Mouse (Mus musculus) retina, postnatal 7 days (tissue): Measurements from ENCODE around the gene Car6.
A peak's percentile ranks its signal among the peaks of the same experiment; 100 is the strongest.

ENCODE experiments used
- DNase-seq: peaks from one replicate; pipeline ENCODE4 v3.0.0-alpha.2; 2012; ENCODE audit warnings: low read depth, low spot score

Car6 gene

GRCm38 (mm10) chr4:150229747-150230390 lies 28.7 kb upstream of the Car6 start:
- no peak for DNase-seq

GRCm38 (mm10) chr4:150228581-150229348 lies 27.6 kb upstream of the Car6 start:
- DNase-seq, result no peak

DNA sequence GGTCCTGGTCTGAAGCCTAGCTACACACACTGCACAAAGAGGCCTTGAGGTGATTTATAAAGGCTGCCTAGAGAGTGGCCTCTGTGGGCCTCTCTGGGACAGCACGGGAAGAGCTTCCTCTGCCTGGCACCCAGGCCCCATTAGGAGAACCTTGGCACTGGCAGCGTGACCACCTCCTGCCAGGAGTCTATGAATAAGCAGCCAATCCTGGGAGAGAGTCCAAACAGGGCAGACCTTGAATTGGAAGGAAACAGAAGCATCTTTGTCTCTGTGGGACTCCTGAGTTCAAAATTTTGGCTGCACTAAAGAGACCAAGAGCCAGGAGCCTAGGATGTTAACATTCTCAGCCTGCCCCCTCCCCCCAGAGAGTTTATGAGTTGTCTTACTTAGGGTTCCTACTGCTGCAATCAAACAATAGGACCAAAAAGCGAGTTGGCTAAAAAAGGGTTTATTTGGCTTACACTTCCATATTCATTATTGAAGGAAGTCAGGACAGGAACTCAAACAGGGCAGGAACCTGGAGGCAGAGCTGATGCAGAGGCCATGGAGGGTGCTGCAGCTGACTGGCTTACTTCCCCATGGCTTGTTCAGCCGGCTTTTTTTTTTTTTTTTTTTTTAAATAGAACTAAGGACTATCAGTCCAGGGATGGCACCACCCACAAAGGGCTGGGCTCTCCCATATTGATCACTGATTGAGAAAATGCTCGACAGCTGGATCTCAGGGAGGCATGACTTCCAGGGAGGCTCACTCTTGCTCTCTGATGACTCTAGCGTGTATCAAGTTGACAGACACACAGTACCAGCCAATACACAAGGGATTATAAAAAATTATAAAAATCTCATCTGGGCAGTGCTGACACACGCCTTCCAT lies 25.9 kb upstream of the Car6 start:
- no peak for DNase-seq

- DNase-seq, result no peak
Measured at GRCm38 (mm10) chr4:150225700-150226099, 24.6 kb upstream of the Car6 start.

DNA sequence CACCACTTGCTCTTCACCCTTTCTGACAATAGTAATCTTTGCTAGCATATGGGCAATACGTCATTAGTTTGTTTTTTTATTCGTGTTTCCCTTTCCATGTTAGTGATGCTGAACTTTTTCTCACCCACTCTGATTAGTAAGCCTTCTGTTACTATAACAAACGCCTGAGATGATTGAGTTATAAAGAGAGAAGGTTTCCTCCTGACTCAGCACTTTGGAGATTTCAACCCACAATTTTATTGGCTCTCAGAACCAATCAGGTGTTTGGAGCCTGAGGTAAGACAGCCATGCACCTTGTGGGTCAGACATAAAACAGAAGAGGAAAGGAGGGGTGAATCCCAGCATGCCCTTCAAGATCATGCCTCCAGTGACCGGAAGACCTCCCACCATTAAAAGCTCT lies 22.7 kb upstream of the Car6 start:
- DNase-seq, result no peak

GRCm38 (mm10) chr4:150221017-150221640 lies 20.0 kb upstream of the Car6 start:
- DNase-seq, result no peak

DNA sequence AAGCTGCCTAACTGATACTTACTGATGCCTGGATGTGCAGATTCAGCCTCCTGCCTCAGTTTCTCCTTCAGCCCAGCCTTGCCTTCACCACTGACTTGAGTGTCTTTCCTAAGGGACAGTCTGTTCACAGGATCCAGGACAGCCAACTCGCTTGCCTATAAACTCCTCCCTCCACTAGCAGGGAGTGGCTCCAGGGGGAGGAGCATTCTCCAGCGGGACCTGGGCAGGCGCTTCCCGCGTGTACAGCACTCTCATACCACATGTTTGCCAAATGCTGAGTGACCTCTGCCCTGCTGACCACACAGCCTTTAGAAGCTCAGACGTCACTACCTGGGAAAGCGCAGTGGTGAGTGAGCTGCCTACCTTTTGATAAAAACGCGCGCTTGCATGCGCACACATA lies 19.5 kb upstream of the Car6 start:
- no peak for DNase-seq

- no peak for DNase-seq
Measured at GRCm38 (mm10) chr4:150219501-150220292, 18.6 kb upstream of the Car6 start.

DNA sequence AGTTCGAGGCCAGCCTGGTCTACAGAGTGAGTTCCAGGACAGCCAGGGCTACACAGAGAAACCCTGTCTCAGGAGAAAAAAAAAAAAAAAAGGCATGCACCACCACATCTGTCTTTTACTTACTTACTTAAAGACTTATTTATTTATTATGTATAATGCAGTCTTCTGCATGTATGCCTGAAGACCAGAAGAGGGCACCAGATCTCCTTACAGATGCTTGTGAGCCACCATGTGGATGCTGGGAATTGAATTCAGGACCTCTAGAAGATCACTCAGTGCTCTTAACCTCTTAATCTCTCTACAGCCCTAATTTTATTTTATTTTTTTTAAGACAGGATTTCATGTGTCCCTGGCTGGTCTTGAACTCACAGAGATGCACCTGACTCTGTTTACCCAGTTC lies 16.8 kb upstream of the Car6 start:
- no peak for DNase-seq

DNA sequence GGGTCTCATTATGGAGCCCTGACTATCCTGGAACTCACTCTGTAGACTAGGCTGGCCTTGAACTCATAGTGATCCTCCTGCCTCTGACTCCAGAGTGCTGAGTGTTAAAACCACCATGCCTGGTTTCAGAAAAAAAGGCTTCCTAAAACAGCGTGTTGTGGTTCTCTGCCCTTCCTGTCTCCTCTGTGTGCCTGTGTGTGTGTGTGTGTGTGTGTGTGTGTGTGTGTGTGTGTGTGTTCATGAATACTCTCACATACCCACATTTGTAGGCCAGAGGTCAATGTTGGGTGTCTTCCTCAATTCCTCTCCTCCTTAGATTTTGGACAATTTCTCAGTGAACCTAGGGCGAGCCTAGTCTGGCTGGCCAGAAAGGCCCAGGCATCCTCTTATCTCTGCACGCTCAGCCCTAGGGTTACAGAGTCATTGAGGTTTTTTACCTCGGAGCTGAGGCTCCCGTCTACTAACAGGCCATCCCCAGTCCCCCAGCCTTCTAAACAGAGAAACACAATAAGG lies 16.0 kb upstream of the Car6 start:
- no peak for DNase-seq

DNA sequence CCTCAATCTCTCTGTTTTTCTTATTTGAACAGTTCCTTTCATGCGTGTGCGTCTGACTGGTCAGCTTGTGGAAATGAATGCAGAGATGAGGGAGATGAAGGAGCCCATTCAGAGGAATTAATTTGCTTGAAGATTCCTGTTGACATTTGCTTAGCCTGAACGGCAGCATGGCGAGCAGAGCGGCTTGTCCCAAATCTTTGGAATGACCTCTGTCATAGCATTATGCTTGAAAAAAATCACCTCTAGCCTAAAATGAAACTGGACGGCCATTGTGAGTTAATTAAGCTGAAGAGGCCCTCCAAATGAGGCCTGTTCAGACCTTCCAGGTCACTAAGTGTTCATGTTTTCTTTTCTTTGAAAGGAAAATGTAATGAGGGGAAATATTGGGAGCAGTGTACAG lies 15.3 kb upstream of the Car6 start:
- no peak for DNase-seq

DNA sequence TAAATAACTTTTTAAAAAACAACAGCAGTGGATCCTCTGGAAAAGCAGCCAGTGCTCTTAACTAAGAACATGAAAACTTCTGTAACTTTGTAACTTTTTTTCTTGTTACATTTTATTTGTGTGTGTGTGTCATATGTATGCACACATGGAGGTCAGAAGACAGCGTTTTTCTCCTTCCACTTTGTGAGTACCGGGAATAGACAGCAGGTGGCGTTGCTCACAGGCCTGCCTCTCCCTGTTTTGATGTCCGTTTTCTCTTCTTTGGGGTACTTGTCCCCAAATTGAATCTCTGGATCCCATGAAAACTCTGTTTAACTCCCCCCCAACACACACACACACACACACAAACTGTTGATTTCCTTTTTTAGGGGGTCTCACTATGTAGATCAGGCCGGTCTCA lies 12.8 kb upstream of the Car6 start:
- DNase-seq, result no peak

DNA sequence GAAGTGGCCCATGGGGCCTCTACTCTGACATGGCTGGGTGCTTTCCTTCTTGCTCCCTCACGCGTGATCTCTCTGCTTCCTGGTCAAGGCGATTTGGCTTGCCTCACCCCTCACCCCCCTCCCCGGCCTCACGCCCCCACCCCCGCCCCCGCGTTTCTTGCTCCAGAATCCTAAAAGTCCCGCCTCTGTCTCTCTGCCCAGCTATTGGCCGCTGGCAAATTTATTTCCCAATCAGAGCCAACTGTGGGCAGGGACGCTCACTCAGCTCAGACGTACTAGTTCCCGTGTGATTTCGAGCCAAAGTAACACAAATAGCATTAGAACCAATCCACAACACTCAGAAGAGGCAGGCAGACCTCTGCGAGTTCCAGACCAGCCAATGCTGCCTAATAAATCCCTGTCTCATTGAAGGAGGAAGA lies 11.4 kb upstream of the Car6 start:
- no peak for DNase-seq

DNA sequence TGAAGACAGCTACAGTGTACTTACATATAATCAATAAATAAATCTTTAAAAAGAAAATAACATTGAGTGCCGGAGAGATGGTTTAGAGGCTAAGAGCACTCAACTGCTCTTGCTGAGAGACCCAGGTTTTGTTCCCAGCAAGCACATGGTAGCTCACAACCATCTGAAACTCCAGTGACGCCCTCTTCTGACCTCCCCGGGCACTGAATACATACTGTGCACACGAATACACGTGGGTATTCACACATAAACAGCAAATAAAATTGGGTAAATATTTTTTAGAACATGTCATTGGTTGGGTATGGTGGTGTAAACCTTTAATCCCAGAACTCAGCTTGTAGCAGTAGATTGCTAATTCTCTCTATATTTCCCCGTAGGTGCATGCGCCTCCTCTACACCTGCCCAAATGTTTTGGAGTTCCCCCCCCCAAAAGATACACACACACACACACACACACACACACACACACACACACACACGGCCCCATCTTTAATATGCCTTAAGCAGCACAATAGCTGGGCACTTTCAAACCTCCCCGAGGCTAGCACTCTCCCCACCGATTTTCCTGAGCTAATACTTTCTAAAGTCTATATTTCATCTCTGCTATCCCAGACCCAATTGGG lies 10.9 kb upstream of the Car6 start:
- DNase-seq, result no peak

DNA sequence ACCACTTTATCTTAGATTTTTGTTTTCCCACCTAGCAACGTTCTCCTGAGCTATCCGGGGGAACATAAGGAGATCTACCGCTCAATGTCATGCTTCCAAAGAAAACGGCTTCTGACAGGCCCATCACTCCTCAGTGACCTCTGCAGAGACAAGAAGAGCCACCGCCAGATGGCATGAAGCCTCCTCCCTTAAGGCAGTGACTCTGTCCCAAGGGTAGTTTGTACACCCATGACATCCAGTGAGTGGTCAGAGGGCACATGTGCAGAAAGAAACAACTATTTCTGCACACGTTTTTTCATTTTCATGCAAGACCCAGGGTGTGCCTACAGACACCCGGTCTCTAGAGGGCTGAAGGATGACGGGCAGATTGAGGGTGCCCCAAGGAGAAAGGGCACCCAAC lies 9.2 kb upstream of the Car6 start:
- DNase-seq, result no peak

- DNase-seq, result no peak
Measured at GRCm38 (mm10) chr4:150209751-150210150, 8.6 kb upstream of the Car6 start.

GRCm38 (mm10) chr4:150204877-150205276 lies 3.7 kb upstream of the Car6 start:
- no peak for DNase-seq

DNA sequence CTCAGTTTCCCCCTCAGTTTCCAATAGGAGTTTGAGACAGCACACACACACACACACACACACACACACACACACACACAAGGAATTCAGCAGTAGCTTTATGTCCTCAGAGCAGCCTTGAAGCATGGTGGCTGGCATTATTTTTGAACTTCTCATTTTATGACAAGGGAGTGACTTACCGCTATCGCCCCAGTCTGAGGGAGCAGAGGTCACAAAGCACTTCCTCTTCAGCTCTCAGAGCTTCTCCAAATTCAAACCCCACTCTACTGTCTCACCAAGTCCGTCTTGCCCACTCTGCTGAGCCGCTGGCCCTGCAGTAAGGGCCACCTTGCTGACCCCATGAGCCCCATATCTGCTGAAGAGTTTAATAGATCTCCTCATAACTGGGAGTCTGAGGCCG lies 1.6 kb upstream of the Car6 start:
- no peak for DNase-seq

GRCm38 (mm10) chr4:150198268-150198667 lies 2.9 kb downstream of the Car6 start:
- DNase-seq, result no peak

GRCm38 (mm10) chr4:150193915-150194314 lies 7.2 kb downstream of the Car6 start:
- peak; percentile 47 for DNase-seq

DNA sequence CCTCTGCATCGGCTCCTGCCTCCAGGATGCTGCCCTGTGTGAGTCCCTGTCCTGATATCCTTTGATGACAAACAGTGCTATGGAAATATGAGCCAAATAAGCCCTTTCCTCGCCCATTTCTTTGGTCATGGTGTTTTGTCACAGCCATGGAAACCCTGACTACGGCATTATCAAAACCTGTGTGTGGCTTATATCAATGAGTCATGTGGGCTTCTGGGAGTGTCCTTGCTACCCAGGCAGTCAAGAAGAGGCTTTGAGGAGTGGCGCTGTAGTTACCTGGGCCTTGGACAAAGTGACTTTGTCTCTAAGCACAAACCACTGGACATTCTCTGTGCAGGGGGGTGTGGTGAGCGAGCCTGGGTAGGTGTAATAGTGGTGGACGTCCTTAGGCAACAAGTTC lies 8.9 kb downstream of the Car6 start:
- no peak for DNase-seq
